Comparison of ENCODE assay signal across 8 mouse cellular contexts in genomic region chr19:34922603-34922963, GRCm38 (mm10). TPM values are rescaled to one million over a fixed set of nuclear protein-coding genes. Genes with fewer than 3 reads are reported as not detected.
DNase-seq lines count a peak whose midpoint lies in the region; ATAC-seq and TF ChIP-seq lines count a peak whose summit lies in the region.

No protein-coding gene starts in this region.

- H3K4me2 ChIP-seq in heart, embryonic 14.5 days (ENCODE audit: low read length), result peak overlapping the region; percentile 66
- peak overlapping the region; percentile 72 for H3K4me2 ChIP-seq in hindbrain, embryonic 13.5 days
- peak overlapping the region; percentile 67 for H3K4me2 ChIP-seq in midbrain, embryonic 14.5 days (ENCODE audit: low read length)

- TF ChIP-seq CTCF in Patski (IDR thresholded peaks at IDR 0.05), result no peak

- H3K27ac ChIP-seq in heart, embryonic 14.5 days (replicated peaks in 1 of 2; ENCODE audit: control insufficient read depth in 1 of 2, insufficient read depth in 1 of 2, low read depth in 2 of 2, low read length in 2 of 2), result peak overlapping the region; percentile 70 to 80
- peak overlapping the region; percentile 78; the same call in 1 of the 2 replicates for H3K27ac ChIP-seq in hindbrain, embryonic 13.5 days
- H3K27ac ChIP-seq in midbrain, embryonic 14.5 days (replicated peaks; ENCODE audit: low read depth, low read length), result no peak overlapping the region; the same call in 1 of the 2 replicates

- peak overlapping the region; percentile 82 for H3K9ac ChIP-seq in heart, embryonic 14.5 days (ENCODE audit: low read length)
- peak overlapping the region; percentile 77 for H3K9ac ChIP-seq in hindbrain, embryonic 13.5 days
- peak overlapping the region; percentile 48 for H3K9ac ChIP-seq in midbrain, embryonic 14.5 days (replicated peaks; ENCODE audit: low read length)

- CTCF ChIA-PET in Patski (lab: Charles Lee), result interaction anchor here (0.9 to 1.2 kb wide), 2 partner anchors 11 to 92 kb away, joined by 3 read pairs; no protein-coding TSS in a partner anchor

- peaks cover 16% of the 10 kb centered on the region for H3K36me3 ChIP-seq in heart, embryonic 14.5 days (ENCODE audit: control insufficient read depth, insufficient read depth, low read length)
- no peaks in the 10 kb centered on the region for H3K36me3 ChIP-seq in hindbrain, embryonic 13.5 days
- H3K36me3 ChIP-seq in midbrain, embryonic 14.5 days (ENCODE audit: control insufficient read depth, insufficient read depth, low read length), result no peaks in the 10 kb centered on the region

- under 1% methylated on average over 9 of the region's 9 CpGs for WGBS in heart, embryonic 14.5 days
- WGBS in hindbrain, embryonic 13.5 days, result under 1% methylated on average over 9 of the region's 9 CpGs
- WGBS in midbrain, embryonic 14.5 days, result under 1% methylated on average over 9 of the region's 9 CpGs

- peaks cover 0 to 5% of the 10 kb centered on the region in 2 experiments; a peak in 2 of 4 replicates for H3K4me1 ChIP-seq in heart, embryonic 14.5 days (ENCODE audit: control insufficient read depth in 2 of 2, insufficient read depth in 2 of 2, low read length in 2 of 2)
- 0 out of 2 replicates have a peak, but pooled peaks cover 8% of the 10 kb centered on the region for H3K4me1 ChIP-seq in hindbrain, embryonic 13.5 days (replicated peaks)
- no peaks in the 10 kb centered on the region for H3K4me1 ChIP-seq in midbrain, embryonic 14.5 days (ENCODE audit: control insufficient read depth, insufficient read depth, low read length)

- ATAC-seq in heart, embryonic 14.5 days (ENCODE audit: insufficient number of reproducible peaks, insufficient read depth, low FRiP score, low read depth), result no peak
- no peak for ATAC-seq in Patski
- no peak for ATAC-seq in hindbrain, embryonic 13.5 days (ENCODE audit: low FRiP score)
- no peak for ATAC-seq in midbrain, embryonic 14.5 days (ENCODE audit: low FRiP score, low TSS enrichment)

- POLR2A ChIA-PET in Patski (lab: Charles Lee), result no interaction called here

- in situ Hi-C loops in Patski (cut with MboI; ENCODE audit: low pct_unique_long_range_greater_than_20kb), result no loop called here

- no peak for DNase-seq in heart, postnatal 10 days
- DNase-seq in Patski (ENCODE audit: low read depth, low spot score), result peak; percentile 0
- DNase-seq in midbrain, embryonic 14.5 days, result no peak
- DNase-seq in thymus, postnatal 36 days, result no peak
- DNase-seq in adrenal gland, postnatal 14 days, result no peak
- DNase-seq in frontal cortex, postnatal 25 days (ENCODE audit: low spot score in 2 of 2), result no peak

- no peaks in the 10 kb centered on the region for H3K27me3 ChIP-seq in heart, embryonic 14.5 days (ENCODE audit: control insufficient read depth, insufficient read depth, low read length)
- no peaks in the 10 kb centered on the region for H3K27me3 ChIP-seq in Patski
- H3K27me3 ChIP-seq in hindbrain, embryonic 13.5 days, result no peaks in the 10 kb centered on the region
- H3K27me3 ChIP-seq in midbrain, embryonic 14.5 days (ENCODE audit: control insufficient read depth, insufficient read depth, low read length), result no peaks in the 10 kb centered on the region

- H3K9me3 ChIP-seq in heart, embryonic 14.5 days (ENCODE audit: control insufficient read depth, low read length), result no peaks in the 10 kb centered on the region
- H3K9me3 ChIP-seq in hindbrain, embryonic 13.5 days, result no peaks in the 10 kb centered on the region
- no peaks in the 10 kb centered on the region for H3K9me3 ChIP-seq in midbrain, embryonic 14.5 days (ENCODE audit: control insufficient read depth, low read length)

- intact Hi-C loops in heart, postnatal 10 days (cut with DNase I), result no loop called here

- peak overlapping the region; percentile 94 to 100 for H3K4me3 ChIP-seq in heart, embryonic 14.5 days (ENCODE audit: control insufficient read depth in 1 of 2, insufficient read depth in 1 of 2, low read depth in 1 of 2, low read length in 2 of 2)
- H3K4me3 ChIP-seq in hindbrain, embryonic 13.5 days, result peak overlapping the region; percentile 80
- peak overlapping the region; percentile 82 for H3K4me3 ChIP-seq in midbrain, embryonic 14.5 days (replicated peaks; ENCODE audit: low read depth, low read length)

RNA-seq across cellular contexts. Expression of gene Kif20b, which starts 0.4 kb away (rescaled TPM):
- polyA plus RNA-seq in heart, embryonic 14.5 days (2014; fragmentation: Nextera tagmentation; extraction: Ambion mirVana), result 33.2 and 38.0 TPM in 2 replicates
- 1 to 10 TPM; 8.2 to 9.9 TPM for total RNA-seq in heart, postnatal 10 days (2021)
- polyA plus RNA-seq in Patski (2021), result 34.1 TPM
- polyA plus RNA-seq in hindbrain, embryonic 13.5 days (2015; fragmentation: Nextera tagmentation; extraction: Ambion mirVana), result 15.6 and 21.3 TPM in 2 replicates
- 8.7 and 14.1 TPM in 2 replicates for polyA plus RNA-seq in midbrain, embryonic 14.5 days (2014; fragmentation: Nextera tagmentation; extraction: Ambion mirVana)
- total RNA-seq in adrenal gland, postnatal 14 days (2021), result 8.2 and 10.7 TPM in 2 replicates

RNA-seq across cellular contexts. Expression of gene Pank1, which starts 43.3 kb away (rescaled TPM):
- 17.5 and 19.4 TPM in 2 replicates for polyA plus RNA-seq in heart, embryonic 14.5 days (2014; fragmentation: Nextera tagmentation; extraction: Ambion mirVana)
- 10 to 100 TPM; 30.3 to 41.0 TPM for total RNA-seq in heart, postnatal 10 days (2021)
- 21.2 TPM for polyA plus RNA-seq in Patski (2021)
- polyA plus RNA-seq in hindbrain, embryonic 13.5 days (2015; fragmentation: Nextera tagmentation; extraction: Ambion mirVana), result 7.6 and 7.7 TPM in 2 replicates
- polyA plus RNA-seq in midbrain, embryonic 14.5 days (2014; fragmentation: Nextera tagmentation; extraction: Ambion mirVana), result 10.5 and 10.7 TPM in 2 replicates
- 130 and 134 TPM in 2 replicates for total RNA-seq in adrenal gland, postnatal 14 days (2021)
